Mouse (Mus musculus) monocyte, adult 5-6 weeks (primary cell): ENCODE results near the gene 2310034G01Rik. TPM values are rescaled to one million over a fixed set of nuclear protein-coding genes. Genes with fewer than 3 reads are reported as not detected.
A peak's percentile ranks its signal among the peaks of the same experiment; 100 is the strongest.

ENCODE experiments used
- ATAC-seq: fragments of 153-309, 156-312 bp; replicated peaks from 2 replicates; pipeline ENCODE4 v1.8.0; 2017; ENCODE audit warnings: mild to moderate bottlenecking; ENCODE audit not compliant: low TSS enrichment, insufficient number of reproducible peaks, severe bottlenecking, poor library complexity, low FRiP score
- total RNA-seq: library from RNA; stranded (forward); fragments of 200-1000, 200-491, 200-594 nt; gene quantifications from 3 replicates; pipeline ENCODE4 v1.2.3, GENCODE M21; 2017

The 2310034G01Rik gene
- 1.5 TPM in 2 of 3 replicates, not detected in the other for total RNA-seq

- no peak for ATAC-seq
Observed at GRCm38 (mm10) chr19:46350168-46350932, at the start of gene 2310034G01Rik. Gene 2310034G01Rik, minus strand, starts transcription at chr19:46350302.

GRCm38 (mm10) chr19:46399886-46400285 is 49.8 kb upstream of the 2310034G01Rik start:
- no peak for ATAC-seq

- no peak for ATAC-seq
Observed at GRCm38 (mm10) chr19:46399372-46399771, 49.3 kb upstream of the 2310034G01Rik start.

GRCm38 (mm10) chr19:46398401-46398800 is 48.3 kb upstream of the 2310034G01Rik start:
- ATAC-seq, result no peak

GRCm38 (mm10) chr19:46397436-46398001 is 47.4 kb upstream of the 2310034G01Rik start:
- ATAC-seq, result no peak

GRCm38 (mm10) chr19:46396686-46397435 is 46.8 kb upstream of the 2310034G01Rik start, which contains the start of gene Sufu:
Gene Sufu, plus strand, starts transcription at chr19:46396896.
- ATAC-seq, result peak; percentile 86

- ATAC-seq, result no peak
Observed at GRCm38 (mm10) chr19:46396109-46396508, 46.0 kb upstream of the 2310034G01Rik start.

GRCm38 (mm10) chr19:46395109-46396009 is 45.3 kb upstream of the 2310034G01Rik start, which contains the start of gene Actr1a:
Gene Actr1a, minus strand, starts transcription at chr19:46395748.
- peak; percentile 83 for ATAC-seq

GRCm38 (mm10) chr19:46394712-46395108 is 44.6 kb upstream of the 2310034G01Rik start:
- no peak for ATAC-seq

- no peak for ATAC-seq
Observed at GRCm38 (mm10) chr19:46392018-46392417, 41.9 kb upstream of the 2310034G01Rik start.

GRCm38 (mm10) chr19:46389872-46390271 is 39.8 kb upstream of the 2310034G01Rik start:
- no peak for ATAC-seq

GRCm38 (mm10) chr19:46382275-46382674 is 32.2 kb upstream of the 2310034G01Rik start:
- ATAC-seq, result no peak

- no peak for ATAC-seq
Observed at GRCm38 (mm10) chr19:46375891-46376290, 25.8 kb upstream of the 2310034G01Rik start.

- no peak for ATAC-seq
Observed at GRCm38 (mm10) chr19:46375489-46375888, 25.4 kb upstream of the 2310034G01Rik start.

- ATAC-seq, result no peak
Observed at GRCm38 (mm10) chr19:46374477-46375088, 24.5 kb upstream of the 2310034G01Rik start.

- peak; percentile 62; the same call in 1 of the 2 replicates for ATAC-seq
Observed at GRCm38 (mm10) chr19:46369204-46369603, 19.1 kb upstream of the 2310034G01Rik start.

- ATAC-seq, result no peak
Observed at GRCm38 (mm10) chr19:46367798-46368590, 17.9 kb upstream of the 2310034G01Rik start.
